Mouse (Mus musculus) midbrain, embryonic 12.5 days (tissue): ENCODE results near the gene Armc5. TPM values are rescaled to one million over a fixed set of nuclear protein-coding genes. Genes with fewer than 3 reads are reported as not detected.

Experiments used
- ATAC-seq: fragments of 200-750 bp; cut with Nextera tagmentation; 2 replicates; pipeline ENCODE4 v1.8.0; 2017; ENCODE audit warnings: low read depth, moderate TSS enrichment, moderate library complexity; ENCODE audit not compliant: low FRiP score
- H3K27ac ChIP-seq: fragments of 300-500 bp; sonication (generic); replicated peaks from 2 replicates; pipeline ENCODE4 v1.5.1; 2016; ENCODE audit warnings: mild to moderate bottlenecking
- H3K27me3 ChIP-seq: fragments of 300-500 bp; sonication (generic); 2 replicates; pipeline ENCODE4 v1.6.1; 2016; ENCODE audit warnings: mild to moderate bottlenecking
- H3K36me3 ChIP-seq: fragments of 300-500 bp; sonication (generic); 2 replicates; pipeline ENCODE4 v1.6.1; 2016
- H3K4me1 ChIP-seq: fragments of 300-500 bp; sonication (generic); 2 replicates; pipeline ENCODE4 v1.6.1; 2016
- H3K4me2 ChIP-seq: fragments of 300-500 bp; sonication (generic); replicated peaks from 2 replicates; pipeline ENCODE4 v1.6.1; 2016; ENCODE audit warnings: mild to moderate bottlenecking, moderate library complexity
- H3K4me3 ChIP-seq: fragments of 300-500 bp; sonication (generic); 2 replicates; pipeline ENCODE4 v1.5.1; 2016; ENCODE audit warnings: mild to moderate bottlenecking
- H3K9ac ChIP-seq: fragments of 300-500 bp; sonication (generic); replicated peaks from 2 replicates; pipeline ENCODE4 v1.6.1; 2016; ENCODE audit warnings: mild to moderate bottlenecking, moderate library complexity
- H3K9me3 ChIP-seq: fragments of 300-500 bp; sonication (generic); 2 replicates; pipeline ENCODE4 v1.6.1; 2016; ENCODE audit warnings: mild to moderate bottlenecking
- WGBS: fragments of 180-500 bp; shearing (Covaris S2); methylation state at CpG from one replicate; pipeline ENCODE4 v1.1.7; 2016; 5-methylcytosine and 5-hydroxymethylcytosine counted together
- polyA plus RNA-seq: library from polyadenylated mRNA; unstranded; fragments of >200 nt; fragmentation: Nextera tagmentation; extraction: Ambion mirVana; gene quantifications from 2 replicates; pipeline ENCODE4 v1.2.1, GENCODE M21; 2016

Armc5 gene
- polyA plus RNA-seq, 1 experiment from 2014 or later: 16.7 TPM

DNA sequence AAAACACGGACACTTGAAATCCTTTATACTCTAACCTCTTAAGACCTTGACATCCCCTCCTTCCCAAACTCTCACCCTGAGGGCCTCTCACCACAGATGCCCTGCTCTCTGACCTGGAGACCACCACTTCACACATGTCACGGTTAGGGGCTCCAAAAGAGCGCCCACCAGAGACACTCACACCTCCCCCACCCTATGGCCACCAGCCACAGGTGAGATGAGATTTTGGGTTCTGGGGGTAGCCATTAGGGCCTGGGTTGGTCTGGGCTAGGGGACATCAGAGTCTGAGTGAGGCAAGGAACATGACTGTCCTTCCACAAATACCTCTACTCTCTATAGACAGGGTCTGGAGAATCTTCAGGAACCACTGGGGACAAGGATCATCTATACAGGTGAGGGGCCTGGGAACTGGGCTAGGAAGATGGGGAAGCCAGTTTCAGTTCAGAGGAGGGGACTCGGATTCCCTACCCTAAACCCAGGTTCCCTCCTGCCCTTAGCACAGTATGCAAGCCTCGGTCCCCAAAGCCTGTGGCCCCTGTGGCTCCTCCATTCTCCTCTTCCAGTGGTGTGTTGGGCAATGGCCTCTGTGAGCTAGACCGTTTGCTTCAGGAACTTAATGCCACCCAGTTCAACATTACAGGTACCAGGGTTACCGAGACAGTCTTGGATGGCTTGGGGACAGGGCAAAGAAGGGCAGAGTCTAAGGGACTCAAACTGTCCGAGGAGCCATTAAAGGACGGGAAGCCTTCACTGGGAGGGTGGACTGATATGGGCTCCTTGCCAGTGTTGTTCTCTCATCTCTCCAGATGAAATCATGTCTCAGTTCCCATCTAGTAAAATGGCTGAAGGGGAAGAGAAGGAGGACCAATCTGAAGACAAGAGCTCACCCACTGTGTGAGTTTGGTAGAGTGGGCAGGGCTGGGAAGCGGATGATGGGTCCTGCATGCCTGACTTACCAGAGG is 11.2 kb downstream of the Armc5 start:
- H3K4me1 ChIP-seq: peaks cover 31% of the 10 kb centered on the region
- peak overlapping the region; percentile 67; the same call in 1 of the 2 replicates for H3K4me2 ChIP-seq
- H3K36me3 ChIP-seq: peaks cover 10% of the 10 kb centered on the region; the same call in 1 of the 2 replicates
- H3K9me3 ChIP-seq: no peaks in the 10 kb centered on the region
- no peak overlapping the region for H3K4me3 ChIP-seq
- no peak overlapping the region for H3K27ac ChIP-seq
- 81% methylated on average over 10 of the region's 10 CpGs for WGBS
- ATAC-seq: no peak
- H3K27me3 ChIP-seq: peaks cover 34% of the 10 kb centered on the region
- no peak overlapping the region for H3K9ac ChIP-seq

DNA sequence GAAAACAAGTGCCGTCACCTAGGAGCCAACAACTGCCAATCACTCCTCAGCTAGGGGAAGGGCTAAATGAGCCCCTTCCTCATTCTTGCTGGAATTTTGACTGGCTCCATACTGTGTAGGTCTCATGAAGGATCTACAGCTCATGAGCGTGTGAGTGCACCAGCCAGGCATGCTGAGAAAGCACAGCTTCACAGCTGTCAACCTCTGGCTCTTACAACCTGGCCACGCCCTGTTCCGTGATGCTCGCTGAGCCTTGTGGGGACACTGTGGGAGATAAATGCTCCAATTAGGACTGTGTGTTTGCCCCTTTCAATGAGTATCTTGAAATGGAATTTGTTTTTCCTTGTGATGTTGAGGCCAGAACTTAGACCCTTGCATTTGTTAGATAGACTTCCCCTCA is 12.9 kb downstream of the Armc5 start:
- ATAC-seq: no peak
- H3K9ac ChIP-seq: no peak overlapping the region
- H3K4me3 ChIP-seq: no peak overlapping the region
- no peaks in the 10 kb centered on the region for H3K9me3 ChIP-seq
- no peak overlapping the region for H3K4me2 ChIP-seq
- no peak overlapping the region for H3K27ac ChIP-seq
- H3K27me3 ChIP-seq: peaks cover 41% of the 10 kb centered on the region
- H3K36me3 ChIP-seq: peaks cover under 1% of the 10 kb centered on the region; the same call in 1 of the 2 replicates
- WGBS: 83% methylated on average over 5 of the region's 5 CpGs
- peaks cover 31% of the 10 kb centered on the region for H3K4me1 ChIP-seq

DNA sequence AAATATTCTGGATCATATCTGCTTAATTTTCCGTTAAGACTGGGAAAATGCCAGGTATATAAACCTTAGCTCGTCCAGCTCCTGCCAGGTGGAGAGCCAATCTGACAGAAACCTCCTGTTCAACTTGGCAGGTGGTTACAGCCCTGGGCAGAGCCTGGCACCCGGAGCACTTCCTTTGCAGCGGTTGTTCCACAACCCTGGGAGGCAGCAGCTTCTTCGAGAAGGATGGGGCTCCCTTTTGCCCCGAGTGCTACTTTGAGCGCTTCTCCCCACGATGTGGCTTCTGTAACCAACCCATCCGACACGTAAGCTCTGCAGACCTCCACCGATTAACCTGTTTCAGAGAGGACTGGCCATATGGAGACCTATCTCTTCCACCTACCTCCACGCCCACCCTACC is 14.8 kb downstream of the Armc5 start:
- Histone ChIP-seq H3K9ac (0 out of 2 replicates have a peak overlapping the region, but pooled peaks have one; percentile 44), H3K4me3 (peak overlapping the region; percentile 35; the same call in 1 of the 2 replicates), H3K36me3 (no peaks in the 10 kb centered on the region), H3K4me1 (peaks cover 20% of the 10 kb centered on the region), H3K27ac (no peak overlapping the region), H3K9me3 (no peaks in the 10 kb centered on the region), H3K4me2 (peak overlapping the region; percentile 64), H3K27me3 (peaks cover 41% of the 10 kb centered on the region)
- ATAC-seq: no peak
- WGBS: 51% methylated on average over 12 of the region's 12 CpGs

DNA sequence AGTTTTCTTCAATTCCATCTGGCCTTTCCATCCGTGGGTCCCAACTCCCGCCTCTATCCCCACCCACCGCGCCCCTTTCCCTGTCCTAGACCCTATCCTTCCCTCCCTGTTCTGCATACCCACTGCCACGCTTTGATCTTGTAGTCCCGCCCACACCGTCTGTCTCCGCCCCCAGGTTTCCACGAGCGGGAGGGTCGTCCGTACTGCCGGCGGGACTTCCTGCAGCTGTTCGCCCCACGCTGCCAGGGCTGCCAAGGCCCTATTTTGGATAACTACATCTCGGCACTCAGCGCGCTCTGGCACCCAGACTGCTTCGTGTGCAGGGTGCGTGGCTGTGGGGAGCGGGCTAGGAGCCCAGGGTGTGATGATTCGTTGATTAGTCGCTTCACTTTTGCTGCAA is 15.5 kb downstream of the Armc5 start:
- 0 out of 2 replicates have a peak, but pooled peaks have one; percentile 52 for ATAC-seq
- H3K9me3 ChIP-seq: no peaks in the 10 kb centered on the region
- H3K4me1 ChIP-seq: peaks cover 14% of the 10 kb centered on the region
- peak overlapping the region; percentile 64 for H3K4me2 ChIP-seq
- no peak overlapping the region for H3K27ac ChIP-seq
- peaks cover 41% of the 10 kb centered on the region for H3K27me3 ChIP-seq
- peak overlapping the region; percentile 35 for H3K4me3 ChIP-seq
- H3K36me3 ChIP-seq: no peaks in the 10 kb centered on the region
- peak overlapping the region; percentile 44 for H3K9ac ChIP-seq
- WGBS: 13% methylated on average over 24 of the region's 24 CpGs

DNA sequence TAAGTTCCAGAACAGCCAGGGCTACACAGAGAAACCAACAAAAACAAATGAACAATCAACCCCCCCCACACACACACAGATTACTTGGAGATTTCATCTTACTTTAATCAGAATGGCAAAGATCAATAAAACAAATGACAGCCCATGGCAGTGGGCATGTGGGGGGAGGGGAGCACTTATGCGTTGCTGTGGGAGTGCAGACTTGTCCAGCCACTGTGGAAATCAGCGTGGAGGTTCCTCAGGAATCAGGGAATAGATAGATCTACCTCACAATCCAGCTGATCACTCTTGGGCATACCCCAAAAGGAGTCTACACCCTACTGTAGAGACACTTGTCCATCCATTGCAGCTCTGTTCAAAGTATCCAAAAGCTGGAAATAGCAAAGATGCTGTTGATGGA is 17.8 kb downstream of the Armc5 start:
- 66% methylated on average over 2 of the region's 2 CpGs for WGBS
- no peaks in the 10 kb centered on the region for H3K9me3 ChIP-seq
- H3K4me3 ChIP-seq: no peak overlapping the region
- H3K9ac ChIP-seq: no peak overlapping the region
- no peak overlapping the region for H3K27ac ChIP-seq
- no peaks in the 10 kb centered on the region for H3K36me3 ChIP-seq
- no peak for ATAC-seq
- H3K27me3 ChIP-seq: peaks cover 26% of the 10 kb centered on the region
- no peak overlapping the region for H3K4me2 ChIP-seq
- H3K4me1 ChIP-seq: peaks cover 13% of the 10 kb centered on the region

DNA sequence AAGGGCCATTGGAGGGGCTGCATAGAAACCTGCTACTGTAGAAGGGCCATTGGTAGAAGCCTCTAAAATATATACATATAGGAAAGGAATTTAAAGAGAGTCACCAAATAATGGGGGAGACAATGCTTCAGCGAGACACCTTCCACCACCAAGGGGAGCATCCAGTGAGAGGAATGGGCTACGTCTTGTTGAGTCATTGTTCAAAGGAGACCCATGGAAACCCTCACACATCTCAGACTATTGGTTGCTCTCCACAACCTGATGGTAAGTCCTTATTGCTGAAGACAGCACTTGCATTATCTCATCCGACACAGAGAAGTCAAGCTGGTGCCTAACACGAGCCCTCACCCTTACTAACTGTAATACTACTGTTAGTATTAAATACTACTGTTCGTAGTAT is 18.6 kb downstream of the Armc5 start:
- H3K9ac ChIP-seq: no peak overlapping the region
- H3K9me3 ChIP-seq: no peaks in the 10 kb centered on the region
- ATAC-seq: no peak
- H3K4me2 ChIP-seq: no peak overlapping the region
- no peaks in the 10 kb centered on the region for H3K36me3 ChIP-seq
- peaks cover 26% of the 10 kb centered on the region for H3K27me3 ChIP-seq
- H3K4me1 ChIP-seq: peaks cover 13% of the 10 kb centered on the region
- H3K4me3 ChIP-seq: no peak overlapping the region
- no peak overlapping the region for H3K27ac ChIP-seq
- 87% methylated on average over 5 of the region's 5 CpGs for WGBS

DNA sequence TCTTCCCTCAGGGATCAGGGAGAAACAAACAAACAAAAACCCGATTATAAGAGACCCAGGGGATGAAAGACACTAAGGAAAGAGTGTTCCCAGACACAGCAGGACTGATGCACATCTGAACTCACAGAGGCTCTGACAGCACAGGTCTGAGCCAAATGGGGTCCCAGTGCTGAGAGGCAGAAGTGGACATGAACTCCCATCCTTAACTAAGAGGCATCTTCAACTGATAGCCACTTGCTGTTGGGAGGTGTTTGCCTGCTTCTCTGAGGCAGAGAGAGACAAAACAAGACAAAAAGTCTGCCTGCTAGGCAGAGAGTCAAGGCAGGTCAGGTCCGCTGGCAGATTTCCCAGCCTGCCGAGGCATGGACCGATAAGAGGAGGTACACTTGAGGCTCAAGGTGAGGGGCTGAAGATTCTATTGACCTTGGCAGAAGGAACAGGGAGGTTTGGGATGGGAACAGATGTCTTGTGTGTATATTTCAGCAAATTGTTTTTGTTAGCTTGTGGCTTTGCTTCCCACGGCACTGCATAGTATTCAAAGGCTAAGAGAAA is 19.7 kb downstream of the Armc5 start:
- H3K27me3 ChIP-seq: peaks cover 20% of the 10 kb centered on the region
- H3K9ac ChIP-seq: no peak overlapping the region
- H3K4me3 ChIP-seq: no peak overlapping the region
- H3K36me3 ChIP-seq: no peaks in the 10 kb centered on the region
- H3K4me2 ChIP-seq: no peak overlapping the region
- H3K27ac ChIP-seq: no peak overlapping the region
- no peak for ATAC-seq
- H3K4me1 ChIP-seq: peaks cover 12% of the 10 kb centered on the region
- 66% methylated on average over 5 of the region's 5 CpGs for WGBS
- no peaks in the 10 kb centered on the region for H3K9me3 ChIP-seq

DNA sequence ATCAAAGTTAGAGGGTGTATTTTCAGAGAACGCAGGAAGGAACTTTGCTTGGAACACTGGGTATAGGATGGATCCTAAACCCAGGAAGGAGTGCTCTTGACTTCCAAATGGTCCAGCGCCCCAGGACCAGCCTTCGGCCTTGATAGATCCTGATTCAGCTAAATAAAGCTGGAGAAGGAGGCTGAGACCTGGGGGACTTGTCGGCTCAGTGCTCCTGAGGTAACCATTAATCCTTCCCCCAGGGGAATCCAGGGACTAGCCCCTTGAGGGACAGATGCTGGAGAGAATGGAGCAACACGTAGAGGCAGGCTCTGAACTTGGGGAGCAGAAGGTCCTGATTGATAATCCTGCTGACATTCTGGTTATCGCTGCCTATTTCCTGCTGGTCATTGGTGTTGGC is 28.3 kb downstream of the Armc5 start, which contains the start of gene Slc5a2:
Gene Slc5a2 (plus strand): TSS at position 247 of the 400 bp plus-strand sequence.
- WGBS: 81% methylated on average over 6 of the region's 6 CpGs
- ATAC-seq: no peak

DNA sequence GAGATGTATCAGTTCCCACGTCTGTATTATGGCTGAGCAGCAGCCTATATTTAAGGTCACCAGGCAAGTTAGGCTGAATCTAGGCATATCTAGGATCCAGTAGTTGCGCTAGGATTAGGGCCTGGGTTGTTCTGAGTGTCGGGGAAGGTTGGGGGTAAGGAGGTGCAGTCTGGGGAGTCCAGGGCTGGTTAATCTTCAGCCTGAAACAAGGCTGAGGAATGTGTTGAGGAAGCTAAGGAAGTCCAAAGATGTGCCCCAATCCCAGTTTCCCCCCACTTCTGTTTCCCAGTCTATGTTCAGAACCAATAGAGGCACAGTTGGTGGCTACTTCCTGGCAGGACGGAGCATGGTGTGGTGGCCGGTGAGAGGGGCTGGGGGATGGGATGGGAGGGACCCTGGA is 28.9 kb downstream of the Armc5 start:
- H3K9me3 ChIP-seq: no peaks in the 10 kb centered on the region
- H3K4me1 ChIP-seq: no peaks in the 10 kb centered on the region
- no peak for ATAC-seq
- H3K4me2 ChIP-seq: no peak overlapping the region
- H3K27me3 ChIP-seq: no peaks in the 10 kb centered on the region
- H3K4me3 ChIP-seq: no peak overlapping the region
- H3K9ac ChIP-seq: no peak overlapping the region
- peaks cover 7% of the 10 kb centered on the region; the same call in 1 of the 2 replicates for H3K36me3 ChIP-seq
- H3K27ac ChIP-seq: no peak overlapping the region
- 79% methylated on average over 5 of the region's 5 CpGs for WGBS

More for the DNA sequence above, 28.3 kb downstream of the Armc5 start, which contains the start of gene Slc5a2:
- H3K9ac ChIP-seq: no peak within 1 kb of the TSS
- H3K4me3 ChIP-seq: no peak within 1 kb of the TSS
- peaks cover 3% of the 10 kb centered on the region; the same call in 1 of the 2 replicates for H3K36me3 ChIP-seq
- H3K4me2 ChIP-seq: no peak within 1 kb of the TSS
- no peak within 1 kb of the TSS for H3K27ac ChIP-seq
- H3K4me1 ChIP-seq: no peaks in the 10 kb centered on the region
- no peaks in the 10 kb centered on the region for H3K27me3 ChIP-seq
- no peaks in the 10 kb centered on the region for H3K9me3 ChIP-seq

DNA sequence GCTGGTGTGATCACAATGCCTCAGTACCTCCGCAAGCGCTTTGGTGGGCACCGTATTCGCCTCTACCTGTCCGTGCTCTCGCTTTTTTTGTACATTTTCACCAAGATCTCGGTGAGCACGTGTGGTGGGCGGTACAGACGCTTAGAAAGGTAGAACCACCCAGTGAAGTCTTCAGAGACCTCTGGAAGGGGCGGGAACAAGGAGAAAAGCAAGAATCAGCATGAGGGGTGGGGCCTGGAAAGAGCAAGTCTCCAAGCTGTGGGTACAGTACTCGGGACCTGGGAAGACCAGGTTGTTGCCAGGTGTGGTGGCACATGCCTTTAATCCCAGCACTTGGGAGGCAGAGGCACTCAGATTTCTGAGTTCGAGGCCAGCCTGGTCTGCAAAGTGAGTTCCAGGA is 30.2 kb downstream of the Armc5 start:
- no peaks in the 10 kb centered on the region for H3K4me1 ChIP-seq
- no peak overlapping the region for H3K4me2 ChIP-seq
- peaks cover 18% of the 10 kb centered on the region for H3K36me3 ChIP-seq
- no peaks in the 10 kb centered on the region for H3K27me3 ChIP-seq
- no peak overlapping the region for H3K9ac ChIP-seq
- H3K27ac ChIP-seq: no peak overlapping the region
- WGBS: 65% methylated on average over 13 of the region's 13 CpGs
- H3K4me3 ChIP-seq: no peak overlapping the region
- ATAC-seq: no peak
- no peaks in the 10 kb centered on the region for H3K9me3 ChIP-seq

DNA sequence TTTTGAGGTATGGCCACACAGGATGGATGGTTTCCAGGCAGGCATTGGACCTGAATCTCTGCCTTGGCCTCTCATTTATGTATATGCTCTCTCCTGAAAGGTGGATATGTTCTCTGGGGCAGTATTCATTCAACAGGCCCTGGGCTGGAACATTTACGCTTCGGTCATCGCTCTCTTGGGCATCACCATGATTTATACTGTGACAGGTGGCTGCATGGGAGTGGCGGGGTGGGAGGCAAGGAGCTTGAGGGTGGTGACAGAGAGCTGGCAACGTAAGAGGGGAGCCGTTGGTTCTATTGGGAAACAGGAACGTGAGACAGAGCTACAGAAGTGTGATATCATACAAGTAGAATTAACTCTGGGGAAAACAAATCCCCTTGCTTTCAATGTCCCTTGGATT is 30.7 kb downstream of the Armc5 start:
- 91% methylated on average over 7 of the region's 7 CpGs for WGBS
- ATAC-seq: no peak
- H3K4me3 ChIP-seq: no peak overlapping the region

DNA sequence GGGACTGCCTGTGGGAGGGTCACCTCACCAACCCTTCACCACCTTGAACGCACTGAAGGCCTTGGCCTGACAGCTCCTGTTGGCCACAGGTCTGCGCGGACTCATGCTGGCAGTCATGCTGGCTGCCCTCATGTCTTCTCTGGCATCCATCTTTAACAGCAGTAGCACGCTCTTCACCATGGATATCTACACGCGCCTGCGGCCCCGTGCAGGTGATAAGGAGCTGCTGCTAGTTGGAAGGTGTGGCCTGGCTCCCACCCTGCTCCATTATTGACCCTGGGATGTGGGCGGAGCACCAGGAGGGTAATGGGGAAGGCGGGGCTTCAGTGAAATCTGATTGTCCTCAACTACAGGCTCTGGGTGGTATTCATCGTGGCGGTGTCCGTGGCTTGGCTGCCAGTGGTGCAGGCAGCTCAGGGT is 33.3 kb downstream of the Armc5 start:
- no peaks in the 10 kb centered on the region for H3K9me3 ChIP-seq
- no peak overlapping the region for H3K4me2 ChIP-seq
- H3K9ac ChIP-seq: no peak overlapping the region
- H3K27ac ChIP-seq: no peak overlapping the region
- H3K4me1 ChIP-seq: no peaks in the 10 kb centered on the region
- WGBS: 67% methylated on average over 13 of the region's 13 CpGs
- H3K36me3 ChIP-seq: peaks cover 43% of the 10 kb centered on the region
- H3K27me3 ChIP-seq: no peaks in the 10 kb centered on the region
- no peak overlapping the region for H3K4me3 ChIP-seq
- ATAC-seq: no peak

More for the DNA sequence above, 30.7 kb downstream of the Armc5 start:
- Histone ChIP-seq H3K4me2 (no peak overlapping the region), H3K9ac (no peak overlapping the region), H3K27me3 (no peaks in the 10 kb centered on the region), H3K9me3 (no peaks in the 10 kb centered on the region), H3K27ac (no peak overlapping the region), H3K36me3 (peaks cover 22% of the 10 kb centered on the region), H3K4me1 (no peaks in the 10 kb centered on the region)
